Mouse (Mus musculus): ENCODE measurements around the gene Dyrk3.

DNA sequence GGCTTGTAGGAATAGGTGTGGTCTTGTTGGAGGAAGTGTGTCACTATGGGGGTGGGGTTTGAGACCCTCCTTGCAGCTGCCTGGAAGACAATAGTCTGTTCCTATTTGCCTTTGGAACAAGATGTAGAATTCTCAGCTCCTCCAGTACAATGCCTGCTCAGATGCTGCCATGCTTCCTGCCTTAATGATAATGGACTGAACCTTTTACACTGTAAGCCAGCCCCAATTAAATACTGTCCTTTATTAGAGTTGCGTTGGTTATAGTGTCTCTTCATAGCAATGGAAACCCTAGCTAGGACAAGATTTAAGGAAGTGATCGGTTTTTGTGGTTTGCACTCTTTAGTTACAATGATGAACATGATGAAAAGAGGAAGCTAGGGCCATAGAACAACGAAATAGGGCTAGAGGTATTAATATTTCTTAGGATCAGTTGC, 8.1 kb upstream of the Dyrk3 start:
- TF ChIP-seq POLR2A (IDR thresholded peaks at IDR 0.05; ENCODE audit: insufficient read depth, low read length) (peak; percentile 43), CTCF (IDR thresholded peaks at IDR 0.05; ENCODE audit: low read depth, low read length) (no peak), EP300 (IDR thresholded peaks at IDR 0.05; ENCODE audit: insufficient read depth, low read depth, low read length) (no peak)

All from ES-Bruce4 (cell line).